Mouse (Mus musculus): ENCODE measurements around the gene Gm10840.

GRCm38 (mm10) chr11:106192241-106192640, 31.6 kb downstream of the Gm10840 start:
- TF ChIP-seq CTCF (IDR thresholded peaks at IDR 0.05; ENCODE audit: low read depth, low read length), result no peak
- no peak for TF ChIP-seq POLR2A (IDR thresholded peaks at IDR 0.05; ENCODE audit: insufficient read depth, low read length)

Data from ES-Bruce4 (cell line).